Mouse (Mus musculus) adrenal gland, adult 2 months (tissue): ENCODE results near the gene Pltp. TPM values are rescaled to one million over a fixed set of nuclear protein-coding genes. Genes with fewer than 3 reads are reported as not detected.
"Not testable (repeated sequence)": the region's sequence is repeated elsewhere in the genome, so short reads cannot be mapped to it uniquely, and the experiment has no call there.

Experiments used
- DNase-seq: peaks from one replicate; pipeline ENCODE4 v3.0.0; 2021
- polyA plus RNA-seq: library from polyadenylated mRNA; depleted of rRNA; stranded (reverse); fragments of >200 nt; gene quantifications from 2 replicates; pipeline ENCODE4 v1.2.3, GENCODE M21; 2012; rRNA removed
- total RNA-seq, 2 experiments: library from RNA; stranded (reverse); gene quantifications; 2 replicates each; pipeline ENCODE4 v1.2.3; 2021

Pltp gene
- total and polyA plus RNA-seq, 3 experiments = 21.1 to 63.9 (median 36.6) TPM

DNA sequence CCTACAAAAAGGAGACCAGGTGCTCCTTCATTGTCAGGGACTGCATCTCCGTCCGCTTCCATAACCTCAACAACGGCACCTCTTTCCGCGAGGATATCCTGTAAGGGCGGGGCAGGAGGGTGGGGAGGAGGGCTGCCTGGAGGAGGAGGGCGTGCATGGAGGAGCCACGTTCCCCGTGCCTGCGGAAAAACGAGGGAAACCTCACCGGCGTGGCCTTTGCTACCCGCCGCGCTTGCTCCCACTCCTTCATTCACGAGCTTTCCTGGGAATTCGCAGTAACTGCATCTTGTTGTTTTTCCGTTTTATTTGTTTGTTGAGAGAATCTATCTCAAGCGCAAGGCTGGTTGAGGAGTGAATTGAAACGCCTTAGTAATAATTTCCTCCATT lies 52.2 kb downstream of the Pltp start:
- no peak for DNase-seq

DNA sequence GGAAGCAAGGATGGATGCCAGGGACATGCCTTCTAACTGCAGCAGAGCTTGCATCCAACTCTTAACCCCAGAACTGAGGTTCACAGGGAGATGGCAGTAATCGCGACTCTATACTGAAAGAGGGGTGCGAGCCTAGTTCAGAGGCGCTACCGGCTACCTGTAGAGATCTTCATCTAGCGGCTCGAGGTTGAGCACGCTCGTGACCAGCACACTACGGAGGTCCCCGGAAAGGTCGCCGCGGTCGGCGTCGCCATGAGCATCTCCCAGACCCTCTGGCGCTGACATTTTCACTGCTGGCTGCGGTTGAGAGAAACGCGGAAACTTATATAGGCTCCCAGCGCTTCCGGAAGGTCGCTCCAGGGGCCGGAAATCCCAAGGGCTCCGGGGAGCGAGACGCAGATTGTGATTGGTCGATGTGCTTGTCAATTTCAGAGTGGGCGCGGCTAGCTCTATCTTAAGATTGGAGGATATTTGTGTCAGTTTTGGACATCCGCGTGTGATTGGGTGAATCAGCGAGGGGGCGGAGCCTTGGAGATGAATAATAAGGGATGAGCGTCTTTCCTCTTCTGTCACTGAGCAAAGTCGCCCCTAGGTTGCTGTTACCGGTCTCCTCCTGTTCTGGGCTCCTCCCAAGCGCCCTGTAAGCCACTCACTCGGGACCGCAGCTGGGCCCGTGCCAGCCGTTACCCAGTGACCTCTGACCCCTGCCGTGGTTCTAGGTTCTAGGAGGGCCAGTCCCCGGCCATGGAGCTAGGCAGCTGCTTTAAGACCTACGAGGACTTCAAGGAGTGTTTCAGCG lies 52.8 kb downstream of the Pltp start, which contains the start of the genes Acot8 and Zswim3:
Gene Acot8 (minus strand): TSS at position 350 of the 799 bp plus-strand sequence.
Gene Zswim3 (plus strand): TSS at position 566 of the 799 bp plus-strand sequence.
- DNase-seq = peak; percentile 98

DNA sequence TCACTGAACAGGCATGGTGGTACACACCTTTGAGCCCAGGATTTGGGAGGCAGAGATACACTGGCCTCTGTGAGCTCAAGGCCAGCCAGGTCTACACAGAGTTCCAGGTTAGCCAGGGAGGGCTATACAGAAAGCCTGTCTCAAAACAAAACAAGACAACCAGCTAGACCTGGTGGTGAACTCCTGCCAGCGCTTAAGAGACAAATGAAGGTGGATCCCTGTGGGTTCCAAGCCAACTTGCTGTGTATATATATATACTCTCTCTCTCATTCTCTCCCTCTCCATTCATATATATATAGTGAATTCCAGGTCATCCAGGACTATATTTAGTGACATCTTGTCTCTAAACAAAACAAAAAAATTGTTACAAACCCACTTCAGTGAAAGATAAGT lies 53.6 kb downstream of the Pltp start:
- no peak for DNase-seq

DNA sequence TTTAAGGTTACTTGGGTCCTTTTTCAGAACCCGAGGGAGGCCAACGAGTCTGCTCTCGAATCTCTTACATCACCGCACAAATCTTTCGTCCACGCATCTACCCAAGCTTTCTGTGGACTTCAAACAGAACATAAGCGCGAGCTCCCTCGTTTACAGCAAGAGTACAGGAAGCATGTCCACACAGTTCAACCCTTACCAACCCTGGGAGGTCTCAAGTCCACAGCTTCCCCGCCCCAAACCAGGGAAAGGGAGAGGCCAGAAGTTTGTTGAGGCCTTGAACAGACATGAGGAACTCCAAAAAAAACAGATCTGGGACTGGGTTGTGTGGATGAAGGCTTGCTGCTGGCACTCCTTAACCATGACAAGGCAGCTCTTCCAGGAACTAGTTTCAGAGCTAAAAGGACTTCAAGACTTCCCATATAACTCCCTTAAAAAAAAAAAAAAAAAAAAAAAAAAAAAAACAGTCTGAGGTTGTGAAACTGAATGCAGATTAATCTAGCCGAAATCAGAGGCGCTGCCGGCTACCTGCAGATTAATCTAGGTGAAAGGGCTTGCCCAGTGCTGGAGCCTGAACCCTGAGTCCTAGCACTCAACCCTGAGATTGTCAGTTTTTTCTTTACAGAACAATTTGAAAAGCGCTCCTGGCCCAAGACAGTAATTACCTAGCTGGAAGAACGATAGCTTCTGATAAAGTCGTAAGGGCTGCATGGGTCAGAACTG lies 54.1 kb downstream of the Pltp start:
- DNase-seq = no peak

DNA sequence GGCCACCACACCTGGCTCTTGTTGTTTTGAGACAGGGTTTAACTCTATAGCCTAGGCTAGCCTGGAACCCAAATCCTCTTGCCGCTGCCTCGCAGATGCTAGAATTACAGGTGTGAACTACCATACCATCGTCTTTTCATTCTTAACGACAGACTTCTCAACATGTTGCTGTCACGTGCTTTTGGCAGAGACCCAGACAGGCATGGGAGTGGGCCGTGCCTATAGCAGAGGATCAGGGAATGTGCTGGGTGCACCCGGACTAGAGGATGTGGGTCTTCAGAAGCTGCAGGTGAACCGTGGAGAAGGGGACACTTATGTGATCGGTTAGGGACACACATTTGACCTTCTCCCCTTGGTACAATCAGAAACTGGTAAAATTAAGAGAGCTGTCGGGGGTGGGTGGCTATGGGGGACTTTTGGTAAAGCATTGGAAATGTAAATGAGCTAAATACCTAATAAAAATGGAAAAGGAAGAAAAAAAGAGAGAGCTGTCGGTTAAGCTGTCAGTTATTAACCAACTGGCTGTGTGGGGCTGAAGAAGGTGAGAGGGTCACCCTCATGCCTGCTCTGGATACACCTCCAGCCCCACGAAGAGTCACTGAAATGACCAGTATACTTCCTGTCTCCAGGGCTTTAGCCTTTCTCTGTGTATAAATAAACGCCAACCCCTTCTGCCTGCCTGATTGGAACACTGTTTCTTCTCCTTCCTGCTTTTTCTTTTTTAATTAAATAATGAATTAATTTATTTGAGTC lies 57.1 kb downstream of the Pltp start:
- DNase-seq = no peak

DNA sequence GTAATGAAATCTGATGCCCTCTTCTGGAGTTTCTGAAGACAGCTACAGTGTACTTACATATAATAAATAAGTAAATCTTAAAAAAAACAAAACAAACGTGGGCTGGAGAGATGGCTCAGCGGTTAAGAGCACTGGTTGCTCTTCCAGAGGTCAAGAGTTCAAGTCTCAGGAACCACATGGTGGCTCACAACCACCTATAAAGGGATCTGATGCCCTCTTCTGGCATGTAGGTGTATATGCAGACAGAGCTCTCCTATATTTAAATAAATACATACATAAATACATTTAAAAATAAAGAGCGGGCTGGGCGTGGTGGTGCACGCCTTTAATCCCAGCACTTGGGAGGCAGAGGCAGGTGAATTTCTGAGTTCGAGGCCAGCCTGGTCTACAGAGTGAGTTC lies 59.0 kb downstream of the Pltp start:
- not testable (repeated sequence) for DNase-seq

DNA sequence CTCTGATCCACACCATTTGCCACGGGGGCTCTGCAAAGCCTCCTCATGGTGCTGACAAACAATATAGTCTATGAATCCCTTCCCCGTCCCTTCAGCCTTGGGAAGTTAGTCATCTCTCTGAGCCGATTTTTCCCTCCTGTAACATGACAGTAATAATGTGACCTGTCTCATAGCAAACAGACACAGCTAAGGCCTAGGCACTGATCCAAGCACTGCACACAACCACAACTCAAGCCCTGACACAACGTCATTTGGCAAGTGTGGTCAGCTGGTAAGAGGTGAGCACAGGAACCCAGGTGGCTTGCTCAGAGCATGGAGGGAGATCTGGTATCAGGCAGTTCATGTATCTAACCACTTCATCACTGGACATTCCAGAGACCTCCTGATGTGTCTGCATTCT lies 61.6 kb downstream of the Pltp start:
- DNase-seq = peak; percentile 63

DNA sequence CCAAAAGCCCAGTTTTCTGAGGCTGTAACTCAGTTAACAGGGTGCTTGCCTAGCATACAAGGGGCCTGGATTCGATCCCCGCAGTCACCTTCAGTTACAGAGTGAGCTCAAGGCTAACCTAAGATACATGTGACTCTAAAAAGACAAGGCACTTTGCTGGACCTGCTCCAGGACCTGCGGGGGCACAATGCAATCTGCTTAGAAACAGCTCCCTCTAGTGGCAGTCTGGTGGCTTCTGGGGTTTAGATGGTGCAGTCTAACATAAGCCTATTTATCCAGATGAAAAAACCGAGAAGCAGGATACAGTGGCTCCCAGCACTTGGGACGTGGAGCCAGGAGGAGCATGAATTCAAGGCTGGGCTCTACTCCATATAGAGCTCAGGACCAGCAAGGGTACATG lies 63.2 kb downstream of the Pltp start:
- peak; percentile 91 for DNase-seq

DNA sequence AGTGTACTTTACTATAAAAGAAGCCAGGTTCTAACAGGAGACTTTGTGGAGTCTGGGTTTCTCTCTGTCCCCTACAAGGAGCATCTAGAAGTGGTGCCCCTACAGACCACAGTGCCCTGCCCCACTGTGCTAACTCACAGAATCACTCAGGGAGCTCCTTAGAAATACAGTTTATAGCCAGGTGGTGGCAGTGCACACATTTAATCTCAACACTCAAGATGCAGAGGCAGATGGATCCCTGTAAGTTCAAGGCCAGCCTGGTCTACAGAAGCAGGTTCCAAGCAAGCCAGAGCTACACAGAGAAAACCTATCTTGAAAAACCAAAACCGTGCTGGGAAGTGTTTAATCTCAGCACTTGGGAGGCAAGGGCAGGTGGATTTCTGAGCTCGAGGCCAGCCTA lies 63.7 kb downstream of the Pltp start:
- DNase-seq = no peak

DNA sequence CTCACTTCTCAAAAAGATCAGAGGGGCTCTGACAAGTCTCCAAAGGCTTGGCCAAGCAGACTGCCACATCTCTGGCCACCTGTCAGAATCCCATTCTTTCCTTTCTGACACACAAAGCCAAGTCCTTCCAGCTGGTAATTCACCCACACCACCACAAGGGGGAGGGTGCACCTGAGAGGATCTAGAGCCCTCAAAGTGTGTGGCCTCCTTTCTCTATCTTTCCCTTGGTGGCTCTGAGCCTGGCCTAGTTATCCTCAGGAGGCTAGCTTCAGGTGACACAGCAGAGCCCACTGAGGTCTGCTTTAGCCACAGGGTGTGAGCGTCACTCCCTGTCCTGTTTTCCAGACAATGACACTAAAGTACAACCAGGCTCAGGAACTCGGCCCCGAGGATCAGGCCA lies 64.3 kb downstream of the Pltp start:
- DNase-seq = peak; percentile 73

DNA sequence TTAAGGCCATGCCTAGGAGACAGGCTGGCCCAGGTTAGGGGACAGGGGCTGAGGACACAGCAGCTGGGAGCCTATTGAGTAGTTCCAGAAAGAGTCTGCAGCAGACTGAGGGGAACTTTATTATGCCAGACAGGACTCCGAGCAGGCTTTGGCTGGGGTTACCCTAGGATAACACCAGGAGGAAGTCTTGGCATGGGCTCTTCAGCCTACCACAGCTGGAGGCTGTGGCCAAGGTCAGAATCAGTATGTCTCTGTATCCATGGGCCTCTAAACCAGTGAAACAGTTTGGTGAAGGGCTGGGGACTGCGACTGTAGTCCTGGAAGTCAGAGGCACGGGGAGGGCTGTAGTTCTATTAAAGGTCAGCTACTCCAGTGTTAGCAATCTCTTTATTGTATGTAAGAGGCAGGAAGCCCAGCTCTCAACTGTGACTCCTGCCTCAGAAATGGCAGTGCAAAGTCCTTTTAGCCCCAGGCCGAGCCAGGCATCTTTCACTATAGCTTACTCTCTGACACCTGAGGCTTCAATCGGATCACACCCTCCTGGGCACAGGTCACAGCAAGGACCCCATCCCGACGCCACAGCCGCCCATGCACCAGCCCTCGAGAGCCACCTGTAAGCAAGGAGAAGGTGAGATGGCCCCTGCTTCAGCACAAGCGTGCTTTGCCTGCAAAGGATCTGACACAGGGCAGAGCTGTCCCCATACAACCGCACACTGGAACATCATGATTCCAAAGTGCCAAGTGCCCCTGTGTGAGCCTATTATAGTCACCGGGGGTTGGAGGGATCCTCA lies 64.9 kb downstream of the Pltp start:
- DNase-seq = peak; percentile 72

DNA sequence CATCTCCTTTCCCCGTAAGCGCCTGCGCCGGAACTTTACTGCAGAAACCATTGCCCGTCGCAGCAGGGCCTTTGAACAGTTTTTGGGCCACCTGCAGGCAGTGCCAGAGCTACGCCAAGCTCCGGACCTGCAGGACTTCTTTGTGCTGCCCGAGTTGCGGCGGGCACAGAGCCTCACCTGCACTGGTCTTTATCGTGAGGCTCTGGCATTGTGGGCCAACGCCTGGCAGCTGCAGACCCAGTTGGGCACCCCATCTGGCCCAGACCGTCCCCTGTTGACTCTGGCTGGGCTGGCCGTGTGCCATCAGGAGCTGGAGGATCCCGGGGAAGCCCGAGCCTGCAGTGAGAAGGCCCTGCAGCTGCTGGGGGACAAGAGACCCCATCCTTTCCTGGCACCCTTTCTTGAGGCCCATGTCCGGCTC lies 65.7 kb downstream of the Pltp start:
- DNase-seq = no peak

DNA sequence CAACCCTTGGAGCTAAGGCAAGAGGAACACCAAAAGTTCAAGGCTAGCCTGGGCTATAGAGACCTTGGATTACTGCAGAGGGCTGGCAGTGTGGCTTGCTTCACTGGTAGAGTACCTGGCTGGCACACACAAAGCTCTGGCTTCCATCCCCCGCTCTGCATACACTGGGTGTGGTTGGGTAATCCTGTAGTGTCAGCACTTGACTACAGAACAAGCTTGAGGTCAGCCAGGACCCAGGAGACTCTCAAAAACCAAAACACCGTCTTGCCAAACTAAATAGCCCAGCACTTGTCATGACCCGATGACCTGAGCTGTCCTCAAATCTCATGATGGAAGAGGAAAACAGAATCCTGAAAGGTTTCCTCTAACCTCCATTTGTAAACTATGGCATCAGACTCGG lies 67.1 kb downstream of the Pltp start:
- peak; percentile 60 for DNase-seq

Other genes starting within 250 kb of the Pltp start
- gene Wfdc6b, start 244.2 kb downstream of the Pltp start, total RNA-seq = not detected
- not detected in 2 replicates for gene Wfdc6b, start 244.2 kb downstream of the Pltp start, polyA plus RNA-seq
- not detected for gene Wfdc8, start 244.1 kb downstream of the Pltp start, total RNA-seq
- gene Wfdc8, start 244.1 kb downstream of the Pltp start, polyA plus RNA-seq = 0.07 and 1.8 TPM in 2 replicates
- not detected for gene Wfdc16, start 218.9 kb downstream of the Pltp start, total RNA-seq
- not detected in 2 replicates for gene Wfdc16, start 218.9 kb downstream of the Pltp start, polyA plus RNA-seq
- not detected for gene Wfdc10, start 201.7 kb downstream of the Pltp start, total RNA-seq
- gene Wfdc10, start 201.7 kb downstream of the Pltp start, polyA plus RNA-seq = not detected in 2 replicates
- not detected for gene Wfdc9, start 201.1 kb downstream of the Pltp start, total RNA-seq
- gene Wfdc9, start 201.1 kb downstream of the Pltp start, polyA plus RNA-seq = not detected in 2 replicates
- not detected for gene Wfdc11, start 183.6 kb downstream of the Pltp start, total RNA-seq
- gene Wfdc11, start 183.6 kb downstream of the Pltp start, polyA plus RNA-seq = not detected in 2 replicates
- not detected for gene Wfdc13, start 172.6 kb downstream of the Pltp start, total RNA-seq
- gene Wfdc13, start 172.6 kb downstream of the Pltp start, polyA plus RNA-seq = 0.13 TPM in 1 of 2 replicates, not detected in the other
- not detected for gene Spint4, start 159.2 kb downstream of the Pltp start, total RNA-seq
- not detected in 2 replicates for gene Spint4, start 159.2 kb downstream of the Pltp start, polyA plus RNA-seq
- not detected for gene Spint5, start 142.4 kb downstream of the Pltp start, total RNA-seq
- gene Spint5, start 142.4 kb downstream of the Pltp start, polyA plus RNA-seq = not detected in 2 replicates
- under 1 TPM; 0.24 to 0.32 TPM for gene Wfdc3, start 111.8 kb downstream of the Pltp start, total RNA-seq
- 0.17 and 0.27 TPM in 2 replicates for gene Wfdc3, start 111.8 kb downstream of the Pltp start, polyA plus RNA-seq
- gene Dnttip1, start 111.7 kb downstream of the Pltp start, total RNA-seq = 10 to 100 TPM; 34.9 to 41.8 TPM
- 29.7 and 44.4 TPM in 2 replicates for gene Dnttip1, start 111.7 kb downstream of the Pltp start, polyA plus RNA-seq
- 1 to 10 TPM; 2.5 to 5.2 TPM for gene Ube2c, start 87.8 kb downstream of the Pltp start, total RNA-seq
- gene Ube2c, start 87.8 kb downstream of the Pltp start, polyA plus RNA-seq = 7.1 and 9.1 TPM in 2 replicates
- not detected for gene Tnnc2, start 77.7 kb downstream of the Pltp start, total RNA-seq
- gene Tnnc2, start 77.7 kb downstream of the Pltp start, polyA plus RNA-seq = not detected in 2 replicates
- gene Snx21, start 71.9 kb downstream of the Pltp start, total RNA-seq = 10 to 100 TPM; 26.5 to 43.1 TPM
- gene Snx21, start 71.9 kb downstream of the Pltp start, polyA plus RNA-seq = 109 and 111 TPM in 2 replicates
- gene Acot8, start 52.8 kb downstream of the Pltp start, total RNA-seq = 10 to 100 TPM; 28.3 to 30.4 TPM
- gene Acot8, start 52.8 kb downstream of the Pltp start, polyA plus RNA-seq = 59.2 and 64.4 TPM in 2 replicates
- 1 to 10 TPM; 3.5 to 5.7 TPM for gene Zswim3, start 52.6 kb downstream of the Pltp start, total RNA-seq
- gene Zswim3, start 52.6 kb downstream of the Pltp start, polyA plus RNA-seq = 2.3 and 2.5 TPM in 2 replicates
- gene Zswim1, start 35.0 kb downstream of the Pltp start, total RNA-seq = 10 to 100 TPM; 11.0 to 11.7 TPM
- 19.7 and 21.8 TPM in 2 replicates for gene Zswim1, start 35.0 kb downstream of the Pltp start, polyA plus RNA-seq
- gene Spata25, start 29.2 kb downstream of the Pltp start, total RNA-seq = not detected
- not detected in 2 replicates for gene Spata25, start 29.2 kb downstream of the Pltp start, polyA plus RNA-seq
- 100 to 1,000 TPM; 114 to 124 TPM for gene Ctsa, start 24.8 kb downstream of the Pltp start, total RNA-seq
- gene Ctsa, start 24.8 kb downstream of the Pltp start, polyA plus RNA-seq = 304 and 353 TPM in 2 replicates
- gene Neurl2, start 24.3 kb downstream of the Pltp start, total RNA-seq = 1 to 10 TPM; 1.4 to 2.7 TPM
- gene Neurl2, start 24.3 kb downstream of the Pltp start, polyA plus RNA-seq = 5.6 and 6.7 TPM in 2 replicates
- 10 to 100 TPM; 45.1 to 51.6 TPM for gene Pcif1, start 21.6 kb upstream of the Pltp start, total RNA-seq
- gene Pcif1, start 21.6 kb upstream of the Pltp start, polyA plus RNA-seq = 66.3 and 67.2 TPM in 2 replicates
- 10 to 100 TPM; 16.7 to 21.9 TPM for gene Zfp335, start 54.0 kb upstream of the Pltp start, total RNA-seq
- 37.4 TPM in 2 replicates for gene Zfp335, start 54.0 kb upstream of the Pltp start, polyA plus RNA-seq
- gene Mmp9, start 83.1 kb upstream of the Pltp start, total RNA-seq = 1 to 10 TPM; 1.4 to 2.1 TPM
- gene Mmp9, start 83.1 kb upstream of the Pltp start, polyA plus RNA-seq = 1.6 and 3.4 TPM in 2 replicates
- gene Slc12a5, start 103.1 kb upstream of the Pltp start, total RNA-seq = 1 to 10 TPM; 3.5 to 5.4 TPM
- gene Slc12a5, start 103.1 kb upstream of the Pltp start, polyA plus RNA-seq = 21.4 and 27.6 TPM in 2 replicates
- 10 to 100 TPM; 21.0 to 37.6 TPM for gene Ncoa5, start 177.2 kb upstream of the Pltp start, total RNA-seq
- gene Ncoa5, start 177.2 kb upstream of the Pltp start, polyA plus RNA-seq = 22.3 and 22.6 TPM in 2 replicates
- gene Cd40, start 197.9 kb upstream of the Pltp start, total RNA-seq = 1 to 10 TPM; 2.4 to 2.9 TPM
- gene Cd40, start 197.9 kb upstream of the Pltp start, polyA plus RNA-seq = 3.2 and 5.3 TPM in 2 replicates
- gene 1700025C18Rik, start 233.0 kb upstream of the Pltp start, total RNA-seq = not detected
- gene 1700025C18Rik, start 233.0 kb upstream of the Pltp start, polyA plus RNA-seq = not detected in 2 replicates